Mouse (Mus musculus) forebrain, embryonic 13.5 days (tissue): ENCODE results near the gene Retreg3. TPM values are rescaled to one million over a fixed set of nuclear protein-coding genes. Genes with fewer than 3 reads are reported as not detected.

Experiments used
- ATAC-seq: fragments of 200-750 bp; cut with Nextera tagmentation; 2 replicates; pipeline ENCODE4 v1.8.0; 2017
- H3K27ac ChIP-seq: fragments of 300-500 bp; sonication (generic); 2 replicates; pipeline ENCODE4 v1.5.1; 2015; ENCODE audit warnings: inconsistent platforms, mild to moderate bottlenecking, moderate library complexity
- H3K27me3 ChIP-seq: fragments of 300-500 bp; sonication (generic); 2 replicates; pipeline ENCODE4 v1.6.1; 2015; ENCODE audit warnings: mild to moderate bottlenecking, inconsistent platforms
- H3K36me3 ChIP-seq: fragments of 300-500 bp; sonication (generic); 2 replicates; pipeline ENCODE4 v1.6.1; 2015; ENCODE audit warnings: mild to moderate bottlenecking, inconsistent platforms; ENCODE audit not compliant: poor library complexity, severe bottlenecking
- H3K4me1 ChIP-seq: fragments of 300-500 bp; sonication (generic); 2 replicates; pipeline ENCODE4 v1.6.1; 2015; ENCODE audit warnings: inconsistent platforms
- H3K4me2 ChIP-seq: fragments of 300-500 bp; sonication (generic); 2 replicates; pipeline ENCODE4 v1.6.1; 2015; ENCODE audit warnings: inconsistent platforms, mild to moderate bottlenecking, moderate library complexity
- H3K4me3 ChIP-seq: fragments of 300-500 bp; sonication (generic); 2 replicates; pipeline ENCODE4 v1.5.1; 2015; ENCODE audit warnings: mild to moderate bottlenecking, inconsistent platforms
- H3K9ac ChIP-seq: fragments of 300-500 bp; sonication (generic); 2 replicates; pipeline ENCODE4 v1.6.1; 2015; ENCODE audit warnings: mild to moderate bottlenecking, inconsistent platforms
- H3K9me3 ChIP-seq: fragments of 300-500 bp; sonication (generic); replicated peaks from 2 replicates; pipeline ENCODE4 v1.6.1; 2016; ENCODE audit warnings: inconsistent platforms
- WGBS: fragments of 180-500 bp; shearing (Covaris S2); methylation state at CpG from one replicate; pipeline ENCODE4 v1.1.7; 2015; 5-methylcytosine and 5-hydroxymethylcytosine counted together
- microRNA-seq: library from miRNA; unstranded; fragments of <30 nt; microRNA quantifications from one replicate; pipeline ENCODE4, GENCODE M21; 2016
- polyA plus RNA-seq: library from polyadenylated mRNA; unstranded; fragments of >200 nt; fragmentation: Nextera tagmentation; extraction: Ambion mirVana; gene quantifications from 2 replicates; pipeline ENCODE4 v1.2.1, GENCODE M21; 2015

The Retreg3 gene
- polyA plus RNA-seq, 1 experiment from 2014 or later = 18.6 TPM

DNA sequence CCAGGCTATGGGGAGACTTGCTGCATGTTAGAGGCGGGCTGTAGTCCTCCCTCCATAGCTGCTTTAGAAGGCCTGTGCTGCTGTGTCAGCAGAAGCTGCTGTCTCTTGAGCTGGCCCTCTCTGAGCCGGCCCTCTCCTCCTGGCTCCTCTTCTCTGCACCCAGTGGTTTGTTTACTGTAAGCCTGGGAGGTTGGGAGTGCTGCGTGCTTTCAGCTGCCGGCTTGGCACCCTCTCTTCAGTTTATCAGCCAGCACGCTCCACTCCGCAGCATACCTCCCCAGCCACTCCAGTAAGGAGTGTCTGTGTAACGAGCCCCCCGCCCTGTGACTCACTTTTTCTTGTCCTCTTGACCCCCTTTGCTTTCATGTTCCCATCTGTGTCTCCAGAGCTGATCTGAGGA lies 62.8 kb downstream of the Retreg3 start:
- H3K9me3 ChIP-seq = no peaks in the 10 kb centered on the region
- no peak overlapping the region for H3K4me3 ChIP-seq
- 0 out of 2 replicates have a peak overlapping the region, but pooled peaks have one; percentile 19 for H3K27ac ChIP-seq
- H3K27me3 ChIP-seq = no peaks in the 10 kb centered on the region
- 63% methylated on average over 8 of the region's 8 CpGs for WGBS
- H3K4me1 ChIP-seq = no peaks in the 10 kb centered on the region
- no peak overlapping the region for H3K4me2 ChIP-seq
- ATAC-seq = no peak
- H3K9ac ChIP-seq = no peak overlapping the region
- peaks cover 90% of the 10 kb centered on the region for H3K36me3 ChIP-seq

DNA sequence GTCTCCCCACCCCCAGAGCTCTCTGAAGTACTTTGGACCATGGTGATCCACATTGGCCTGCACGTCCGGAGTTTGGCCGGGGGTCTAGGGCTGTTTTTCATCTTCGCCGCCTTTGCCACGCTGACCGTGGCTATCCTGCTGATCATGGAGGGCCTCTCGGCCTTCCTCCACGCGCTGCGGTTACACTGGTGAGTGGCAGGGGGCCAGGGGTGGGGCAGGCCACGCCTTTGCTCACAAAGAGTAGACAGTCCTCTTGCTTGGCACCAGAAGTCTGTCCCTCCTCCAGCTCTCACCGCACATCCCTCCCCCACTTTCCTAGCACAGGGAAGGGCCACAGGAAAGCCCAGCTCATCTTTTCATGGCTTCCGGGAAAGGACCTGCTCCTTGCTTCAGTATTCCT lies 64.3 kb downstream of the Retreg3 start:
- H3K4me2 ChIP-seq = no peak overlapping the region
- no peaks in the 10 kb centered on the region for H3K27me3 ChIP-seq
- ATAC-seq = no peak
- no peak overlapping the region for H3K27ac ChIP-seq
- H3K4me1 ChIP-seq = no peaks in the 10 kb centered on the region
- no peak overlapping the region for H3K4me3 ChIP-seq
- H3K9me3 ChIP-seq = no peaks in the 10 kb centered on the region
- peaks cover 91% of the 10 kb centered on the region for H3K36me3 ChIP-seq
- WGBS = 83% methylated on average over 14 of the region's 14 CpGs
- H3K9ac ChIP-seq = no peak overlapping the region

DNA sequence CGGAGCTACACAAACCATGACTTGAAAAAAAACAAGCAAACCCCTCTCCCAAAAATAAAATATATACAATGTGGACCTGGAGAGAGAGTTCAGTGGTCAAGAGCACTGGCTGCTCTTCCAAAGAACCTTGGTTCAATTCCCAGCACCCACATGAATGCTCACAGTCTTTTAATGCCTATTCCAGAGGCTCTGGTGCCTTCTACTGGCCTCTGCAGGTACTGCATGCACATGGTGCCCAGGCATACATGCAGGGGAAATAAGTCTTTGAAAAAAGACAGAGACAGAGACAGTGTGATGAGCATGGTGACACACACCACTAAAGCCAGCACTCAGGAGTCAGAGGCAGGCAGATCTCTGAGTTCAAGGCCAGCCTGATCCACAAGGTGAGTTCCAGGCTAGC lies 65.7 kb downstream of the Retreg3 start:
- 100% methylated on average over 1 of the region's 1 CpGs for WGBS
- Histone ChIP-seq H3K9me3 (no peaks in the 10 kb centered on the region), H3K4me2 (no peak overlapping the region), H3K9ac (no peak overlapping the region), H3K27ac (no peak overlapping the region), H3K36me3 (peaks cover 94% of the 10 kb centered on the region), H3K27me3 (no peaks in the 10 kb centered on the region), H3K4me1 (no peaks in the 10 kb centered on the region), H3K4me3 (no peak overlapping the region)
- no peak for ATAC-seq

DNA sequence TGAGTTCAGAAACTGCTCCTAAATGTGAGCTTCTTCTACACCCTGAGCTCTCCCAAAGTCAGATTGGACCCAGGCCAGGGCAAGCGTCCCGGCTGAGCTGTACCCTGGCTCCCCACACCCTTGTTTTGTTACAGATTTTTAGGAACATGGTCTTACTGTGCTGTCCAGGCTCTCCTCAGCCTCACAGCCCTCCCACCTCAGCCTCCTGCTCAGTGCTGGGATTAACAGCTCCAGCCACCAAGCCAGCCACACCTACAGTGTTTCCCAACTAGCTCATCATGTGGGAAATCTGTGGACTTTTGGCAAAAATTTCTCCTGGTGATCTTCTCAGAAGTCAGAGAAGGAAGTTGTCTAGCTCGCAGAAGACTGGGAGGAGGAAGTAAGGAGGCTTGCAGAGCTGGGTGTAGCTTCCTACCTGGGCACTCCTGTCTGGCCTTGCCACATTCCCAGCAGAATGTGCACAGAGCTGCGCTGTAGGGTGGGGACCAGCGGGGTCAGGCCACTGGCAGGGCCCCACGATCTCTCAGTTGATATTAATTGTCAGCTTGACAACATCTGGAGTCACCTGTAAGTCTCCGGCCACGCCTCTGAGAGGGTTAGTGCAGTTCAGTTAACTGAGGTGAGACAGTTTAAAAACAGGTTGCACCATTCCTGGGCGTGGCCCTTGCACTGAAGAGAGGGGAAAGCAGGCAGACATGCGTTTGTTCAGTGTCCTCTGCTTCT lies 66.8 kb downstream of the Retreg3 start:
- 94% methylated on average over 10 of the region's 10 CpGs for WGBS
- peaks cover 96% of the 10 kb centered on the region for H3K36me3 ChIP-seq
- no peaks in the 10 kb centered on the region for H3K4me1 ChIP-seq
- no peak overlapping the region for H3K4me3 ChIP-seq
- ATAC-seq = no peak
- H3K9me3 ChIP-seq = no peaks in the 10 kb centered on the region
- H3K9ac ChIP-seq = no peak overlapping the region
- no peak overlapping the region for H3K27ac ChIP-seq
- H3K27me3 ChIP-seq = no peaks in the 10 kb centered on the region
- no peak overlapping the region for H3K4me2 ChIP-seq

DNA sequence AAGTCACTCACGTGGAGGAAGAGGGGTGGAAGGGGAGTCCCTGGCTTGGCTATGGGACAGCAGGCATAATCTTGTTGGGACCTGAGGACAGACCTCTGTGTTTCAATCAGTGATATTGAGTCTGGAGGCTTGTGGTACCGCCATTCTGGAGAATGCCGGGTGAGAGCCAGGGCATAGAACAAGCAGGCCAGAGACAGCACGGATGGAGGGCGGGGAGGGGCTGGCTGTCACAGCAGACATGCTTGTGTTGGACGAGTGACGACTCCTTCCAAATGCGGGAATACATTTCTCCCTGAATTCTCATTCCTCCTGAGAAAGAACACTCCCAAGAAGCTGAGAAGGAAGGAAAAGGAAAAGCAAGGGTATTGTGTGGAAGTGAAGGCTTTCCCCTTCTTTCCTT lies 68.1 kb downstream of the Retreg3 start:
- H3K27ac ChIP-seq = no peak overlapping the region
- no peaks in the 10 kb centered on the region for H3K9me3 ChIP-seq
- no peak overlapping the region for H3K9ac ChIP-seq
- no peak overlapping the region for H3K4me2 ChIP-seq
- no peak for ATAC-seq
- 90% methylated on average over 8 of the region's 8 CpGs for WGBS
- peaks cover 97% of the 10 kb centered on the region for H3K36me3 ChIP-seq
- no peak overlapping the region for H3K4me3 ChIP-seq
- H3K27me3 ChIP-seq = no peaks in the 10 kb centered on the region
- H3K4me1 ChIP-seq = no peaks in the 10 kb centered on the region

DNA sequence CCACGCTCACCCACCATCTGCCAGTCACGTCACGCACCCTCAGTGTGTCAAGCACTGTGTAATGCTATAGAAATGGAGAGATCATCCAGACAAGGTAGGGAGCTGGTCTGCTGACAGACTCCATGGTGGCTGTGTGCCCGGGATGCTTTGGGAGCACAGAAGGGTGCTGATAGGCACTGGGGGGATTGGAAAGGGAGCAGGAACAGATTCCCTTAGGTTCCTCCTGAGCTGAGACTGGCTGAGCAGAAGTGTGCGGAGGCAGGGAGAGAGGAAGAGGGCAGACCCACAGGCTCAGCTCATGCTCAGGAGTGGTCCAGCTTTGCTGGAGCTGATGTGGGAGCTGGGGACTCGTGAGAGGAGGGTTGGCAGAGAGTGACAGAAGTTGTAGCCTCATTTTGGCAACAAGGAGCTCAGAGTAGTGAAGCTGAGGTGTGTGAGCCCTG lies 68.6 kb downstream of the Retreg3 start:
- WGBS = 85% methylated on average over 6 of the region's 6 CpGs
- H3K36me3 ChIP-seq = peaks cover 98% of the 10 kb centered on the region
- H3K9me3 ChIP-seq = no peaks in the 10 kb centered on the region
- H3K27me3 ChIP-seq = no peaks in the 10 kb centered on the region
- H3K4me2 ChIP-seq = no peak overlapping the region
- H3K9ac ChIP-seq = no peak overlapping the region
- no peaks in the 10 kb centered on the region for H3K4me1 ChIP-seq
- no peak overlapping the region for H3K4me3 ChIP-seq
- ATAC-seq = no peak; the same call in 1 of the 2 replicates
- no peak overlapping the region for H3K27ac ChIP-seq

DNA sequence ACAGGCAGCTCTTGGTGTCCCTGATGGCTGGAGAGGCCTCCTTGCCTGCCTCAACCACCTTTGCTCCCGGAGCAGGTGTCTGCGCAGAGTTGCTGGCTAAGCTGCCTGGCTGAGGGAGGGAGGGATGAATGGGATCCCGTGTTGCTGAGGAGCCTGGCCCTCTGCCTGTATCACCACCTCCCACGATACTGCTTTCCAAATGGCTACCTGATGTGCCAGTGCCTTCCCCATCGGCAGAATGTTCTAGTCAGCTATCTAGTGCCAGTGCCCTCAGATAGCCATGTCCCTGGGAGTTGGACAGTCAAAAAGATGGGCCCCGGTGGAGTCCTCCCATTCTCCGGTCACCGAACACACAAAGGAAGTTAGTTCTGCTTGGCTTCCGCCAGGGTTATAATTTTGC lies 69.3 kb downstream of the Retreg3 start:
- 88% methylated on average over 9 of the region's 9 CpGs for WGBS

DNA sequence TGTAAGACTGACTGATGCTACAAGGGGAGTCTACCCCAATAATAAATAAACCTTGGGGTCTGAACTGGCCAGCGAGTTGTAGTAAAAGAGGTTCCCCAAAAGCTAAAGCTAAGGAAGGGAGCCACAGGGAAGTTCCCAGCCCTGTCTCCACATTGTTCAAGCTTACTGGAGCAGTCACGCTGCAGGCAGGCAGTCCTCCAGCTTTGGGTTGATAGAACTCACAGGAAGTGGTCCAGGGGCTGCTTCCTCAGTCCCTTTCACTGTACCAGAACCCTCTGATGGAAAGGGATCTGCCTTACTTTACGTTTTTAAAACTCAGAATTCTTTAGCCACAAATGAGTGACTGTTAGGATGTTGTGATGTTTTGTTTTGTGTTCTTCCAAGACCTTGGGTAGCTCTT lies 72.2 kb downstream of the Retreg3 start:
- peaks cover 100% of the 10 kb centered on the region for H3K36me3 ChIP-seq

More for the DNA sequence above, 69.3 kb downstream of the Retreg3 start:
- Histone ChIP-seq H3K4me2 (no peak overlapping the region), H3K27me3 (no peaks in the 10 kb centered on the region), H3K36me3 (peaks cover 98% of the 10 kb centered on the region), H3K4me3 (no peak overlapping the region), H3K4me1 (no peaks in the 10 kb centered on the region), H3K9me3 (no peaks in the 10 kb centered on the region), H3K9ac (no peak overlapping the region), H3K27ac (no peak overlapping the region)
- ATAC-seq = no peak

DNA sequence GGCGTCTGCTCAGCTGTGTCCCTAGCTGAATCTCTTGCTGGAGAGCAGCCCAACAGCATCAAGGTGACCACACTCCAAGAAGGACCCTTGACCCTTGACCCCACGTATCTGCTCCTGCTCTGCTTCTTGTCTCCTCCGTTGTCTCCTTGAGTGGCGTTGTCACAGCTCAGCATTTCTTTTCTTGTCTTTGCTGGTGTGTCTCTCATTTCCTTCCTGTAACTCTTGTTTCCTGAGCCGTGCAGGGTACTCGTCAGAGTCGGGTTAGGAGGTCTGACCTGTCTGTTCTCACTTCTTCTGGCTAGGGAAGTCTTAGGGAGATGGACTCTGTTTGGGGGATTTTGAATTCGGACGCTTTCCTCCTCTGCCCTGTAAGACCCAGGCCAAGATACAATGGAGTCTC lies 73.3 kb downstream of the Retreg3 start:
- H3K9me3 ChIP-seq = no peaks in the 10 kb centered on the region
- H3K27me3 ChIP-seq = no peaks in the 10 kb centered on the region
- no peak overlapping the region for H3K9ac ChIP-seq
- H3K4me3 ChIP-seq = no peak overlapping the region
- H3K36me3 ChIP-seq = peaks cover 100% of the 10 kb centered on the region
- no peak overlapping the region for H3K4me2 ChIP-seq
- H3K4me1 ChIP-seq = no peaks in the 10 kb centered on the region
- no peak for ATAC-seq
- H3K27ac ChIP-seq = no peak overlapping the region
- WGBS = 78% methylated on average over 9 of the region's 9 CpGs

More for the DNA sequence above, 72.2 kb downstream of the Retreg3 start:
- H3K27me3 ChIP-seq = no peaks in the 10 kb centered on the region
- H3K9me3 ChIP-seq = no peaks in the 10 kb centered on the region
- no peak overlapping the region for H3K4me3 ChIP-seq
- no peak overlapping the region for H3K9ac ChIP-seq
- H3K27ac ChIP-seq = no peak overlapping the region
- WGBS = 83% methylated on average over 3 of the region's 3 CpGs
- no peak overlapping the region for H3K4me2 ChIP-seq
- H3K4me1 ChIP-seq = no peaks in the 10 kb centered on the region
- ATAC-seq = no peak

Small RNA genes lying within 50 kb of the gene (microRNA-seq; reads per million reads assigned to microRNA genes)
- gene Gm27626 = not detected

Other genes with a start within 250 kb of the Retreg3 start
- gene Stat3, start 180.4 kb downstream of the Retreg3 start, polyA plus RNA-seq = 24.6 and 29.1 TPM in 2 replicates
- gene Cavin1, start 149.0 kb downstream of the Retreg3 start, polyA plus RNA-seq = 19.5 and 23.4 TPM in 2 replicates
- 52.9 and 56.3 TPM in 2 replicates for gene Atp6v0a1, start 110.4 kb downstream of the Retreg3 start, polyA plus RNA-seq
- gene Naglu, start 49.9 kb downstream of the Retreg3 start, polyA plus RNA-seq = 4.8 and 6.5 TPM in 2 replicates
- not detected in 2 replicates for gene Hsd17b1, start 41.5 kb downstream of the Retreg3 start, polyA plus RNA-seq
- 45.8 and 48.2 TPM in 2 replicates for gene Coasy, start 37.3 kb downstream of the Retreg3 start, polyA plus RNA-seq
- 71.1 and 81.2 TPM in 2 replicates for gene Mlx, start 32.6 kb downstream of the Retreg3 start, polyA plus RNA-seq
- gene Psmc3ip, start 24.5 kb downstream of the Retreg3 start, polyA plus RNA-seq = 63.3 and 64.1 TPM in 2 replicates
- gene Tubg1, start within 50 bp of the Retreg3 start, polyA plus RNA-seq = 108 and 112 TPM in 2 replicates
- gene Tubg2, start 36.0 kb upstream of the Retreg3 start, polyA plus RNA-seq = 14.6 and 16.4 TPM in 2 replicates
- 0.36 and 0.42 TPM in 2 replicates for gene Cntnap1, start 50.6 kb upstream of the Retreg3 start, polyA plus RNA-seq
- gene Plekhh3, start 51.5 kb upstream of the Retreg3 start, polyA plus RNA-seq = 4.5 and 6.4 TPM in 2 replicates
- 0.10 TPM in 1 of 2 replicates, not detected in the other for gene Ccr10, start 55.5 kb upstream of the Retreg3 start, polyA plus RNA-seq
- 12.1 and 13.8 TPM in 2 replicates for gene Ezh1, start 106.6 kb upstream of the Retreg3 start, polyA plus RNA-seq
- 43.9 and 55.3 TPM in 2 replicates for gene Ramp2, start 126.1 kb upstream of the Retreg3 start, polyA plus RNA-seq
- gene Vps25, start 133.8 kb upstream of the Retreg3 start, polyA plus RNA-seq = 92.6 and 109 TPM in 2 replicates
- 4.4 and 4.5 TPM in 2 replicates for gene Wnk4, start 140.7 kb upstream of the Retreg3 start, polyA plus RNA-seq
- gene Cntd1, start 159.1 kb upstream of the Retreg3 start, polyA plus RNA-seq = 1.2 and 1.9 TPM in 2 replicates
- 190 and 203 TPM in 2 replicates for gene Coa3, start 159.2 kb upstream of the Retreg3 start, polyA plus RNA-seq
- 164 and 175 TPM in 2 replicates for gene Becn1, start 182.4 kb upstream of the Retreg3 start, polyA plus RNA-seq
- gene Psme3, start 196.3 kb upstream of the Retreg3 start, polyA plus RNA-seq = 144 and 145 TPM in 2 replicates
- gene Aoc2, start 205.2 kb upstream of the Retreg3 start, polyA plus RNA-seq = 1.7 and 2.2 TPM in 2 replicates
- not detected in 2 replicates for gene Aoc3, start 210.7 kb upstream of the Retreg3 start, polyA plus RNA-seq
- gene G6pc, start 247.7 kb upstream of the Retreg3 start, polyA plus RNA-seq = not detected in 2 replicates